Mouse (Mus musculus): ENCODE measurements around the gene Foxl1.

Foxl1 gene

DNA sequence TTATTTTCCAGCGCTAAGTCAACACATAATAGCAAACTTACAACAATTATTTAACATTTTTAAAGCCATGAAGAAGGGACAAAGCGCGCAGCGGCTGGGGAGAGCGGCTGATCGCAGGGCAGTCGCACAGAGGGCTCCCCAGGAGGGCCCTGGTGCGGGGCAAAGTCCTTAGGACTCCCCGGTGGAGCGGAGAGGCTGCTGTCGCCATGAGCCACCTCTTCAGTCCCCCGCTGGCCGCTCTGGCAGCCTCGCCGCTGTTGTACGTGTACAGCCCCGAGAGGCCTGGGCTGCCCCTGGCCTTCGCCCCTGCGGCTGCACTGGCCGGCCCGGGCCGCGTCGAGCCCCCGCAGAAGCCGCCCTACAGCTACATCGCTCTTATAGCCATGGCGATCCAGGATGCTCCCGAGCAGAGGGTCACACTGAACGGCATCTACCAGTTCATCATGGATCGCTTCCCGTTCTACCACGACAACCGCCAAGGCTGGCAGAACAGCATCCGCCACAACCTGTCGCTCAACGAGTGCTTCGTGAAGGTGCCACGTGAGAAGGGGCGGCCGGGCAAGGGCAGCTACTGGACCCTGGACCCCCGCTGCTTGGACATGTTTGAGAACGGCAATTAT lies at the start of gene Foxl1:
Gene Foxl1 (plus strand): TSS at position 185 of the 620 bp plus-strand sequence.
- no peak for DNase-seq (ENCODE audit: low spot score in 2 of 2)

DNA sequence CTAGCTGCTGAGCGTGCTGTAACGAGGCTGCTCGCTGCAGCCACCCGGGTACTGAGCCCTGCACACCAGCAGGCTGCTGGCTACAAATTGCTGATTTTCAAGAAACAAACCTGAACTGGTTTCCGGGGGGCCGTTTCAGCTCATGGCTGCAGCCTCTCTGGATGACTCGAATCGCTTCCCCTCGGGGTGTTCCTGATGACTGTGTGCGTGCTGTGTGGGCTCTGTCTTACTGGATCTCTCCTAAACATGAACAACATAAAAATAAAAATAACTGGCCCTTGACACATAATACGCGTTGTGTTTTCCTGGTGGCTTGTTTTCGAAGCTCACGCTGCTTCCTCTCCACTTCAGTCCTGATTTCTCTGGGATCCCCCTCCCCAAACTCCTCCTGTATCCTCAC lies 49.0 kb upstream of the Foxl1 start:
- no peak for DNase-seq (ENCODE audit: low spot score in 2 of 2)

DNA sequence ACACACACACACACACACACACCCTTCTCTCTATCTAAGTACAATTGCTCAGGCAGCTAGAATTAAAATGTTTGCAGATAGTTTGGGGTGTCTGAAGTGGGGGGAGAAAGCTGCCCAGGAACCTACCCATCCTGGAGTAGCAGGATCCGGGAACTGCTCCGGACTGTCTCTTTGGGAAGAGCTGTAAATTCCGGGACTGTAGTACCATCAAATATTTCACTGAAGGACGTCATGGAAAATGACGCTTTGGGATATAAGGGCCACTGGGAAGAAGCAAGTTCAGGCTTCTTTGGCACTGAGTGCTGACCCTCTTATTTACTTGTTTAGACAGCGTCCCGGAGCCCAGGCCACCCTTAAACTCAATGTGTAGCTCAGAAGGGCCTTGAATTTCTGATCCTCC lies 48.5 kb upstream of the Foxl1 start:
- DNase-seq (ENCODE audit: low spot score in 2 of 2) = no peak

- no peak for DNase-seq (ENCODE audit: low spot score in 2 of 2)
Observed at GRCm38 (mm10) chr8:121079944-121080343, 47.8 kb upstream of the Foxl1 start.

- no peak for DNase-seq (ENCODE audit: low spot score in 2 of 2)
Observed at GRCm38 (mm10) chr8:121080361-121081090, 47.2 kb upstream of the Foxl1 start.

- no peak for DNase-seq (ENCODE audit: low spot score in 2 of 2)
Observed at GRCm38 (mm10) chr8:121081398-121081797, 46.3 kb upstream of the Foxl1 start.

GRCm38 (mm10) chr8:121082218-121083092 lies 45.3 kb upstream of the Foxl1 start:
- DNase-seq (ENCODE audit: low spot score in 2 of 2) = no peak

DNA sequence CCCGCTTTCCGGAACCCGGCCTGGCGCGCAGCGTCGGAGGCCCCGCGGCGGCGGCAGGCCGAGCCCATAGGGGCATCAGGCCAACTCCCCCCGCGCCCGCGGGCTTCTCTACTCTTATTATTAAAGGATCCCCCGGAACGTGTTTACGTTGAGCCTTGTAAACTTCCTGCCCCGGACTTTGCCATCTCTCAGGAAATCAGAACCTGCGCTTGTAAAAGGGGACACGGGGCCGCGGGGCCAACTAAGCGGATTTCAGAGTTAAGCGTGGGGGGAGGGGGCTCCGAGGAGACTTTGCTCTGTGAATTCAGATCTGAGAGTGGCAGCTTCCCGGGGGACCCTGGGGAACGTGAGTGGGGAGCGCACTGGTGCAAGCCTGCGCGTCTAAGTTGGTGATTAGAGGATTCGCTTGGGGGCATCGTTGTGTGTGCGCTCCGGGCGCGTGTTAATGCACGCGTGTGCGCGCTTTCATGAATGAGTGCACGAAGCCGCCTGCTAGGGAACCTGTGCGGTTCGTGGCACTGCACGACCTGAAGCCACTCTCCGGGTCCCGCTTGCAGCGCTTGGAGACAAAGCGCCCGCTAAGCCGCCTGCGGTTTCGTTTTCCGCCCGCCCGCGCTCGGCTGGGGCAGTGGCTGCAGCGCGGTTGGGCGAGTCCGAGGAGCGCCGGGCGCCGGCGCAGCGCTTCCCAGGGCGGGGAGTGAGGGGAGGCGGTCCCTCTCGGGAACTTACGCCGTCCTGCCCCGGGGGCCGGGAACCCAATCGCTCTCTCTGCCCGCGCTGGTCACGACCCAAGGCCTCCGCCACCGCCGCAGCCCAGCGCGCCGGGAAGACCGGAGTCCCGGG lies 44.4 kb upstream of the Foxl1 start:
- DNase-seq (ENCODE audit: low spot score in 2 of 2) = peak in 1 of 2 experiments; percentile 16

DNA sequence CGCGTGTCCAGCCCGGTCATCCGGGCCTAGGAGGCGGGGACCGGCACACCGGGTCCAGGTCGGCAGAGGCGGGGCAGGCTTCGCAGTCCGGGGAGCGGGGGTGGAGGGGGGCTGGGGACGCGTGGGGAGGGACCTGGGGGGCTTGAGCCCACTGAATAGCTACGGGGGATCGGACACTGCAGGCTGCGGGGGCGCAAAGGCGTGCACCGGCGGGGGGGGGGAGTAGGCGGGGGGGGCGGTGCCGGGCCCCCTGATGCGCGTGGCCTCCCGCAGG lies 43.9 kb upstream of the Foxl1 start:
- DNase-seq (ENCODE audit: low spot score in 2 of 2) = no peak

GRCm38 (mm10) chr8:121084210-121084951 lies 43.4 kb upstream of the Foxl1 start, which contains the start of gene Foxf1:
TSS of gene Foxf1 (plus strand) at chr8:121084386.
- DNase-seq (ENCODE audit: low spot score in 2 of 2) = no peak

DNA sequence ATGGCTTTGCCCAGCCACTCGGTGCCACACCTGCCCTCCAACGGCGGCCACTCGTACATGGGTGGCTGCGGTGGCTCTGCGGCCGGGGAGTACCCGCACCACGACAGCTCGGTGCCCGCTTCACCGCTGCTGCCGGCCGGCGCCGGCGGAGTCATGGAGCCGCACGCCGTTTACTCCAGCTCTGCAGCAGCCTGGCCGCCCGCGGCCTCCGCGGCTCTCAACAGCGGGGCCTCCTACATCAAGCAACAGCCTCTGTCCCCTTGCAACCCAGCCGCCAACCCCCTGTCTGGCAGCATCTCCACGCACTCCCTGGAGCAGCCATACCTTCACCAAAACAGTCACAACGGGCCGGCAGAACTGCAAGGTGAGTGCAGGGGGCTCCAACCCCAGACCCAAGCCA lies 42.7 kb upstream of the Foxl1 start:
- no peak for DNase-seq (ENCODE audit: low spot score in 2 of 2)

DNA sequence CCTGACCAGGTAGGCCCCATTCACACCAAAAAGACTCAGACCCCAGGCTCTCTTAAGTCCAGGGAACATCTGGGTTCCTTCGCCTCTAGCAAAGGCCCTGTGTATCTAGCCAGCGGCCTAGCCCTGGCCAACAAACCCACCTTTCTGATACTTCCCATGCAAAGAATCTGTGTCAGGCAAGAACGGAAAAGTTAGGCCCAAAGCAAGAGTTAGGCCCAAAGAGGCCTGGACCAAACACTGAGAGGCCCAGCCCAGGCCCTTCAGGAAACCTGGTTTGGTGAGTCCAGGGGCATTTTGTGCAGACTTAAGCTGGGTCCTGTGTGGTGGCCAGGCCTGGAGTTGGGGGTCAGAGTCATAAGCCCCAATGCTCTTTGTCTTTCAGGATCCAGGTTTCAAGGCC lies 42.2 kb upstream of the Foxl1 start:
- DNase-seq (ENCODE audit: low spot score in 2 of 2) = no peak

- DNase-seq (ENCODE audit: low spot score in 2 of 2) = no peak
Observed at GRCm38 (mm10) chr8:121086004-121086900, 41.5 kb upstream of the Foxl1 start.

DNA sequence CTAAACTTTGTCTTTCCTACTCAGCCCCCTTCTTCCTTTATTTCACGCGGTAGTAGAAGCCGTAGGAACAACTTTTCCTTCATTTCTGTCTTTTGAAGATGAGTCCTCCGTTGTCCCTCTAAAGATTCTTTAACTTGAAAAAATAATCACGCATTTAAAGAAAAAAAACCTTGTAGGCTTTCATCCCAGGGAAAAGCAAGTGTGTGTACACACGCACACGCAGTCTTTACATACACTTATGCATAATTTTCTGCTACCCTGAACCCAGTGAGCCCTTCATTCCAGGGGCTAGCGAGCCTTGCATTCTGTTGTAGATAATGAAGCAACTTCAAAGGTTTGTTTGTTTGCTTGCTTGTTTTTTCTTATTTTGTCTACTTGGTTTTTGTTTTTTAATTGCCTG lies 39.5 kb upstream of the Foxl1 start:
- DNase-seq (ENCODE audit: low spot score in 2 of 2) = no peak

DNA sequence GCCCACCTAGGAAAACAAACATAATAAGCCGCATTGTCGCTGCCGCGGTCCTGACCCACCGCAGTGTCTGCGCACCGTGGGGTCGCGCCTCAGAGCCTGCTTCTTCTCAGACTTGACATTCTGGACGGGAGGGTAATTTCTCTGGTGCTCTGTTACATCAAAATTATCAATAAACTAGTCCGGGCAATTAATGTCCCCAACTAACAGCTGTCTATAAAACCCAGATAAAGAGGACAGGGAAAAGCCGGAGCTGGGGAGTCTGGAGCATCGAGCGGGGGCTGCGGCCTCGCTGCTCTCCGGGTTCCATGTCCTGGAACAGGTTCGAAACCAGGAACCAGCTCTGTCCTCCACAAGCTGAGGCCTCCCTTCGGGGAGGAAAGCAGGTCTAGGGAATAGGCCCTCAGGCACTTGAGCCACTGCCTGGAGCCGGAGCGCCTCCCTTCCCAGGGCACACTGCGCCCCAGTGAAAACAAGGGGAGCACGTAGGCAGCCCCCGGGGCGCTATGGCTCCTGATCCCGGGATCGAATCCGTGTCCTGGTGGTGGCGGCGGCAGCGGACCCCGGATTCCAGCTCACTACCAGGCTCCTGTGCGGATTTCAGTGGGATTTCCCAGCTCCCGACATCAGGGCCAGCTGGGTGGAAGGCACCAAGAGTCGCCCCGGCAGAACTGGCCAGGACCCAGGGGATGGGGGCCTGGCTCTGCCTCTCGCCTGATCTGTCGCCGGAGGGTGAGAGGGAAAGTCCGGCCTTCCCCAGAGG lies 38.7 kb upstream of the Foxl1 start:
- DNase-seq (ENCODE audit: low spot score in 2 of 2) = no peak

- DNase-seq (ENCODE audit: low spot score in 2 of 2) = no peak
Observed at GRCm38 (mm10) chr8:121089631-121090380, 37.9 kb upstream of the Foxl1 start.

DNA sequence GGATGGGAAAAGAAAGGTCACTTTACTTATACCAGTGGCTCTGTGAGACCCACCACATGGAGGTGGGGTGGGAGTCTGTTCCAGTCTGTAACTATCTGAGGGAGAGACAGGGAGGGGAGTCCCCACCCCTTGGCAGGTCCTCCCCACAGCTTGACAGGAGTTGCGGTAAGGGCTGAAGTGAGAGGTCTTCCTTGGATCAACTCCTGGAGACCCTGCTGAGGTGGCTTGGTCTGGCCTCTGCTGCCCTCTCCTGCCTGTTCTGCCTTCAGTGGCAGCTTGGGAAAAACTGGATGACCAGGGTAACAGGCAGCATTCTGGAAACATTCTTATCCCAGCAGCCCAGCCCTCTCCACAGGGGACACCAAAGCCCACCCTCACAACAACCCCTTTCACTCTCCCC lies 37.0 kb upstream of the Foxl1 start:
- no peak for DNase-seq (ENCODE audit: low spot score in 2 of 2)

- DNase-seq (ENCODE audit: low spot score in 2 of 2) = no peak
Observed at GRCm38 (mm10) chr8:121092141-121092540, 35.6 kb upstream of the Foxl1 start.

- peak; percentile 43 to 54 for DNase-seq (ENCODE audit: low spot score in 2 of 2)
Observed at GRCm38 (mm10) chr8:121092627-121093026, 35.1 kb upstream of the Foxl1 start.
